Mouse (Mus musculus) embryonic facial prominence, embryonic 10.5 days (tissue): Measurements from ENCODE around the gene Hcls1. TPM values are rescaled to one million over a fixed set of nuclear protein-coding genes. Genes with fewer than 3 reads are reported as not detected.

Experiments used
- DNase-seq: peaks from one replicate; pipeline ENCODE4 v3.0.0-alpha.2; 2017; ENCODE audit warnings: low spot score
- H3K27ac ChIP-seq: fragments of 300-500 bp; sonication (generic); replicated peaks from 2 replicates; pipeline ENCODE4 v1.5.1; 2016; ENCODE audit warnings: mild to moderate bottlenecking
- H3K27me3 ChIP-seq: fragments of 300-500 bp; sonication (generic); replicated peaks from 2 replicates; pipeline ENCODE4 v1.6.1; 2016; ENCODE audit warnings: low read depth, mild to moderate bottlenecking; ENCODE audit not compliant: poor library complexity, severe bottlenecking
- H3K36me3 ChIP-seq: fragments of 300-500 bp; sonication (generic); replicated peaks from 2 replicates; pipeline ENCODE4 v1.6.1; 2016; ENCODE audit warnings: mild to moderate bottlenecking, moderate library complexity
- H3K4me1 ChIP-seq: fragments of 300-500 bp; sonication (generic); 2 replicates; pipeline ENCODE4 v1.6.1; 2016
- H3K4me3 ChIP-seq: fragments of 300-500 bp; sonication (generic); 2 replicates; pipeline ENCODE4 v1.5.1; 2016; ENCODE audit warnings: mild to moderate bottlenecking, moderate library complexity
- H3K9me3 ChIP-seq: fragments of 300-500 bp; sonication (generic); 2 replicates; pipeline ENCODE4 v1.6.1; 2016; ENCODE audit warnings: mild to moderate bottlenecking
- WGBS: fragments of 180-500 bp; shearing (Covaris S2); methylation state at CpG from one replicate; pipeline ENCODE4 v1.1.7; 2016; 5-methylcytosine and 5-hydroxymethylcytosine counted together
- polyA plus RNA-seq: library from polyadenylated mRNA; unstranded; fragments of >200 nt; fragmentation: Nextera tagmentation; extraction: Ambion mirVana; gene quantifications from 2 replicates; pipeline ENCODE4 v1.2.1, GENCODE M21; 2016

Gene Hcls1
- polyA plus RNA-seq, 1 experiment from 2014 or later, result 3.0 TPM

DNA sequence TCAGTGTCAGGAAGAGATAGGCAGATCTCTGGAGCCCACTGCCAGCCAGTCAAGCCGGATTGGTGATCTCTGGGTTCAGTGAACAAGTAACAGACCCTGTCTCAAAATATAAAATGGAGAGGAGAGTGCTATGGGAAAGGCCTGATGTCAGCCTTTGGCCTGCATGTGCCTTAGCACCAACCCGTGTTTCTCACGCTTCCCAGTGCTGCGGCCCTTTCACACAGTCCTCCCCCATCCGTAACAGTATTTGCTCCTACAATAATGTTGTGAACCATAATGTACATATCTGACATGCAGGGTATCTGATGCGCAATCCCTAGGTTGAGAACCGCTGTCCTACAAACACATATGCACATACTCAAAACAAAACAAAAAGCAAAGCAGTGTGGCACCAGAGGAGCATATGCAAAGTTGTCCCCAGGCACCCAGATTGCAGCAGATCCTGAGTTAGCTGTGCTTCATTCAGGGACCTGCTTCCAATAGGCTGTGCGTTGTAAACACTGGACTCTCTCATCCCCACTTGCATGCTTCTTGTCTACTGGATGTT, 13.6 kb upstream of the Hcls1 start:
- H3K27ac ChIP-seq, result no peak overlapping the region
- 92% methylated on average over 8 of the region's 8 CpGs for WGBS
- H3K4me3 ChIP-seq, result no peak overlapping the region
- no peak for DNase-seq
- H3K27me3 ChIP-seq, result no peaks in the 10 kb centered on the region
- H3K36me3 ChIP-seq, result peaks cover 65% of the 10 kb centered on the region
- no peaks in the 10 kb centered on the region for H3K4me1 ChIP-seq
- no peaks in the 10 kb centered on the region for H3K9me3 ChIP-seq

DNA sequence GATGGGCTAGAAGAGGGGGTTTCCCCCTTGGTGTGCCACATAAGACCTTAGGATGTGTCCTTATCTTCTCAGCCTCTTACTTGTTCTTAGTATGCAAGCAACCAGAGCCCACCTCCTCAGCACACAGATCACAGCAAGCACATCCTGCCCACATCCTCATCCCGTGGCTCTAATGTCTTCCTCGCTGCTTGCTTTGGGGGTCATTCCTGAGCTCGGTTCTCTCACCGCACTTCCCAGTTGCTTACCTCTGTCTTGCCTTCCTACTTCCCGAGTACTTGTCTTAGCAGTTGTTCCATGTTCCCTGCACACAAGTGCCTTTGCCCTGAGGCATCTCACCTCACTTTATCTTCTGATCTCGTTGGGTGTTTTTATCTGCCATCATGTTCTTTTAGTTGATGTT, 12.8 kb upstream of the Hcls1 start:
- 89% methylated on average over 6 of the region's 6 CpGs for WGBS
- DNase-seq, result no peak
- no peak overlapping the region for H3K27ac ChIP-seq
- H3K4me3 ChIP-seq, result no peak overlapping the region
- no peaks in the 10 kb centered on the region for H3K9me3 ChIP-seq
- peaks cover 65% of the 10 kb centered on the region for H3K36me3 ChIP-seq
- H3K4me1 ChIP-seq, result no peaks in the 10 kb centered on the region
- no peaks in the 10 kb centered on the region for H3K27me3 ChIP-seq

DNA sequence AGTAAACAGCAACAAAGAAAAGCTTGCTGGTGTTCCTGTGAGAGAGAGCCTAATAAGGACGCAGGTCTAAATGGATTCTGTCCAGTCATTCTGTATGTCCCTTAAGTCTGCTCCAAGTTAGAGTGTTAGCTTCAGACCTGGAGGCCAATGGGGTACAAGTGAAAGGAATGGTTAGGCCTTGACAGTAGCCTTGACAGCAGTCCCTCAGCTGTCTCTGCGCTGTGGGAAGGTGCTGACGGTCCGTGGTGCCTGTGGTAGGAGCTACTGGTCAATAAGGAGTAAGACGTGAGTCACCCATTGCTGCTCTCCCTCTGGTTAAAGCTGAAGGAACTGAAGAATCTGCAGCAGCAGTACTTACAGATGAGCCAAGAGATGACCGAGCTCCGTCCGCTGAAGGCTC, 10.5 kb upstream of the Hcls1 start:
- 96% methylated on average over 8 of the region's 8 CpGs for WGBS
- DNase-seq, result no peak
- H3K4me1 ChIP-seq, result no peaks in the 10 kb centered on the region
- H3K36me3 ChIP-seq, result peaks cover 65% of the 10 kb centered on the region
- no peak overlapping the region for H3K27ac ChIP-seq
- H3K27me3 ChIP-seq, result no peaks in the 10 kb centered on the region
- no peaks in the 10 kb centered on the region for H3K9me3 ChIP-seq
- H3K4me3 ChIP-seq, result no peak overlapping the region

DNA sequence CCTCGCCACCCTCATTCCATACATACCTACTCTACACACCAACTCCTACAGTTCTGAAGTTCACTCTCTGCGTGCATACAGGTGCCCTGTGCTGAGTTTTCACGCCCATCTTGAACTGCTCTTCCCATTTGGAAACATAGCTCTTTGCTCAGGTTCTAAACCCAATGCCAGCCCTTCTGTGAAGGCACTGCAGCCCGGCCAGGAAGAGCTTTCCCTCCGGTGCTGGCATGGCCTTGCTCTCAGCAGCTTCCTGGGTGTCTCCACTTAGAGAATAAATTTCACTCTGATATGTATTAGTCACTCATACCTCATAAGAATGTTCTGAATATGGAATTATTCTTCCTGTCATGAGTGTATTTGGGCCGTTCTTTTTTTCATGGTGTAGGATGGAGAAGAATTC, 9.4 kb upstream of the Hcls1 start:
- DNase-seq, result no peak
- Histone ChIP-seq H3K36me3 (peaks cover 67% of the 10 kb centered on the region), H3K4me1 (no peaks in the 10 kb centered on the region), H3K9me3 (no peaks in the 10 kb centered on the region), H3K27me3 (no peaks in the 10 kb centered on the region), H3K4me3 (no peak overlapping the region), H3K27ac (no peak overlapping the region)
- 88% methylated on average over 6 of the region's 6 CpGs for WGBS

DNA sequence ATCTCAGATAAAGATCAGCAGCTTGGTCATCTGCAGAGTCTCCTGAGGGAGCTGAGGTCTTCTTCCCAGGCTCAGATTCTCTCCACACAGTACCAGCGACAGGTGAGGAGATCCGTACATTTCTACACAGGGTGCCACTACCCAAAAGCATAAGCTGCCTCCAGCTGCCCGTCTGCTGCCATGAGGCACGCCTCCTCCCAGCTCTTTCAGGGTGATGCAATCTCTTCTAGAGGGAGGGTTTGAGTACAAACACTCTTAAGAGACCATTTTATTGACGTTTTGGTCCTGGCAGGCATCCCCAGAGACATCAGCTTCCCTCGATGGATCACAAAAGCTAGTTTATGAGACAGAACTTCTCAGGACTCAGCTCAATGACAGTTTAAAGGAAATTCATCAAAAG, 9.0 kb upstream of the Hcls1 start:
- Histone ChIP-seq H3K4me1 (no peaks in the 10 kb centered on the region), H3K36me3 (peaks cover 71% of the 10 kb centered on the region), H3K4me3 (no peak overlapping the region), H3K9me3 (no peaks in the 10 kb centered on the region), H3K27me3 (no peaks in the 10 kb centered on the region), H3K27ac (no peak overlapping the region)
- WGBS, result 84% methylated on average over 6 of the region's 6 CpGs
- no peak for DNase-seq

DNA sequence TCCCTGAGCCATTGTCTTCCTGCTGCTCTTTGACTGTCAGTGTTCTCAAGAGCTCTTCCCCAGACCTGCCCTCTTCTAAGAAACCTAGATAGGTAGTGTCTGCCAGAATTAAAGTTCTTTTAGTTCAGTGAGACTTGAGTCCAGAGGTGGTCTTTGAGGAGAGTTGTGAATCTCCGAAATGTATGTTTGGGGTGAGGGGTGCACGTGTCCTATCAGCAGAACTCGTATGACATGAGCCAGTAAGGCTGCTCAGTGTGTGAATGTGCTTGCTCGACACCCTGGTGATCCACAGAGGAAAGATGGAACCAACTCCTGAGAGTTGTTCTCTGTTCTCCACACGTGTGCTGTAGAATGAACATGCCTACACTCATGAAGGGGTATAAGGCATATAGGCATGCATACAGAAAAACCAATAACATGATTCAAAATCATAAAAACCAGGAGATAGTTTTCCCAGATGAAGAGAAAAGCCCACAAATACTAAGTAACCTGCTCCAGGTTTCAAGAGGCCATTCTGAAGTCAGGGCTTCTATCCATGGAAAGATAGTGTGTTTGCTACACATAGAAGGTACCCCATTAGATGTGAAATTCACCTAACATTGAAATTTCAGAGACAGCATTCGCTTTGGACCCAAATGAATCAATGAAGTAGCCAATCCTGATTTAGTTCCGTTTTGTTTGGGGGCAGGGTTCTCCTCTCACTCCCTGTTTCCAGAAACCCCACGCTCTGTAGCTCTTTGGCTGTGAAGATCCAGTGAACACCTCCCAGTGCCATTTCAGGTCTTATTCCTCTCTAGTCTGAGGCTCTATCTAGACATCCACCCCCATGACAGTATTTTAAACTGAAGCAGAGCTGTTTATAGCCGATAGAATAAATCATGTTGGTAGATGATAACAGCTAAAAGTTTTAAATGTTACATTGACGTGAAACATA, 8.0 kb upstream of the Hcls1 start:
- Histone ChIP-seq H3K4me1 (no peaks in the 10 kb centered on the region), H3K9me3 (no peaks in the 10 kb centered on the region), H3K27me3 (no peaks in the 10 kb centered on the region), H3K27ac (no peak overlapping the region), H3K36me3 (peaks cover 75% of the 10 kb centered on the region), H3K4me3 (no peak overlapping the region)
- DNase-seq, result no peak
- 92% methylated on average over 10 of the region's 10 CpGs for WGBS

DNA sequence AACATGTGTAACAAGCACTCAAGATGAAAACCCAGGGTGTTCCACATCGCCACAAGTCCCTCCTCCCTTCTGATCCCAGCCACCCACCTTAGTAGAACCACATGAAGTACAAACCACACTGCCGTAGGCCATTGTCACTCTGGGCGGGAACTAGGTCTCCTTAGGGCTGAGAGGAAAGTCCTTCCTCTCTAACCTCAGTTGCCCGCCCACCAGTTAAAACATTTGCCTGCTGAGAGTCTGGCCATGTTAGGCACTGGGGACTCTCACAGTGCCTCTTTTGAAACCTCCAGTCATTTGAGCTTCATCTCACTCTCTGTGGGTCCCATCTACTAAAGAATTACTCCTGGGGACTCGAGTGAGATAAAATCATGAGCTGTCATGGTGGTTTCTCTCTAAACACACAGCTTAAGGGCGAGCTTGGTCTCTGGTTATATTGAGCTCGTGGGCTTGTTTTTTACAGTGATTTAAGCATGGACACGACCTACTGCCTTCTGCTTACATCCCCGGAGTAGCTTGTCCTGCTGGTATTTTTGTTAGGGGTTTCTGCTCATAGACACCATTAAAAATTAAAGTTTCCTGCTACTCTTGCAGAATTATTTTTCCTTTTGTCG, 7.2 kb upstream of the Hcls1 start:
- no peaks in the 10 kb centered on the region for H3K27me3 ChIP-seq
- DNase-seq, result no peak
- H3K36me3 ChIP-seq, result peaks cover 83% of the 10 kb centered on the region
- no peak overlapping the region for H3K27ac ChIP-seq
- 89% methylated on average over 10 of the region's 10 CpGs for WGBS
- H3K9me3 ChIP-seq, result no peaks in the 10 kb centered on the region
- H3K4me1 ChIP-seq, result no peaks in the 10 kb centered on the region
- no peak overlapping the region for H3K4me3 ChIP-seq

DNA sequence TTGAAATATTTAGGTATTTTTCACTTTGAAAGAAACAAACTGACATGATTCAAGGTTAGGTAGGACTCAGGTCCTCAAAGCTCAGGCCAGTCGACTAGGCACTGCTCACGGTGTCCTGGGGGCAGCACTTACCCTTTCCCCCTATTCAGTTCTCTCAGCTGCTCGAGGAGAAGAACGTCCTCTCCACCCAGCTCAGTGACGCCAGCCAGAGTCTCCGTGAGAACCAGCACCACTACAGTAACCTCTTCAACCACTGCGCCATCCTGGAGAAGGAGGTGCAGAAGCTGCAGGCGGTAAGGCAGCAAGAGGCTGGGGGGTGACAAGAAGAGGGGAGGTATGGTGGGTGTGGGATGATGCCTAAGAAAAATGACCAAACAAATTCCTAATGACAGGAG, 6.7 kb upstream of the Hcls1 start:
- Histone ChIP-seq H3K27ac (no peak overlapping the region), H3K27me3 (no peaks in the 10 kb centered on the region), H3K4me1 (no peaks in the 10 kb centered on the region), H3K4me3 (no peak overlapping the region), H3K36me3 (peaks cover 88% of the 10 kb centered on the region), H3K9me3 (no peaks in the 10 kb centered on the region)
- no peak for DNase-seq
- WGBS, result 93% methylated on average over 8 of the region's 8 CpGs

DNA sequence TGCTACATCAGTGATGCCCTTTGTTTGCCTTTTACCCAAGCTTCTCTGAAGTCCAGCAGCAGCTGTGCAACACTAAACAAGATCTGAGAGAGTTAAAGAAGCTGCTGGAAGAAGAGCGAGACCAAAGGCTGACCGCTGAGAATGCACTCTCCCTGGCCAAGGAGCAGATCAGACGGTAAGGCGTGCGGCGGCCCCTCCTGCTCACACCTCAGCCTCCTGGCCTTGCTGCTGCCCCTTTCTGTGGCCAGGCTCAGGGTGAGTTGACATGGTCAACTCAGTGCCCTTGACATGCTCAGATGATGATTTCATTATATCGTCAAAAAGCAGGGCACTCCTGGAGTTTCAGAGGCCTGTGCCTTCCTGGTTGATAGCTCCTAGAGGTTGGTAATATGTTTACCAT, 5.6 kb upstream of the Hcls1 start:
- Histone ChIP-seq H3K4me1 (no peaks in the 10 kb centered on the region), H3K27ac (no peak overlapping the region), H3K4me3 (no peak overlapping the region), H3K36me3 (peaks cover 91% of the 10 kb centered on the region), H3K9me3 (no peaks in the 10 kb centered on the region), H3K27me3 (no peaks in the 10 kb centered on the region)
- DNase-seq, result no peak
- WGBS, result 95% methylated on average over 7 of the region's 7 CpGs

DNA sequence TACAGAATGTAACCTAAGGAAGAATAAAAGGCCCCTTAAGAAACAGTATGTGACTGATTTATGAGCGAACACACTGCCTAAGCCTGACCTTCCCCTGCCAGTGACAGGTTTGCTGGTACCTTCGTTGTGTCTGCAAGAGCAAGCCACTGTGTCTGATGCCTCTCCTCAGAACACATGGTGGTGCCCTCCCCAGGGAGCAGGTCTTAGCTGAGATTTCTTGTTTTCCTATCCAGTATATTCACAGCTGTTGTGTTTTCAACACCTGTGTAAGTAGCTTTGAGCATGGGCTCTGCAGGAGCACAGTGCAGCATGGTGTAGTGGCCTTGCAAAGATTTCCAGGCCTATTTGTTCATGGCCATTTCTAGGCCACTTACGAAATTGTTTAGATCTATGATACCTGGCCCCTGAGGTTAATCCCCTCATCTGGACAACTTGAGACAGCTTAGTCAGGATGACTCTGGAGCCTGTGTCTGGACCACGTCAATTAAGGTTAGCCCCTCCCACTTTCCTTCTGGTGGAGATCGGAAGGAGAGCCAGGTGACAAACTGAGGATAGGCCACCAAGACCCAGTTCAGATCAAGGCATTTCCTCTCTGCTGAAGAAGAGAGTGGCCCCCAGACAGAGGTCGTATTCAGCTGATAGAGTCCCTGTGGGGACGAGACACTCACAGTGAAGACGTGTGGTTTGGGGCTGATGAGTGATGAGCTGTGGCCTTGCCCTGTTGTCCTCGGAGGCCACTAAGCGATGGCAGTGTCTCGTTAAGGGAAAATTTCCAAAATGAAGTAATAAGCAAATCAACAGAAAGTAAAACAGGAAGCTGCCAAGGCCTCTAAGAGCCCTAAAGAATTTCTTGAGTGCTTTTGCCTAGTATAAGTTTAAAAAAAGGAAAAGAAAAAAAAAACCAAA, 4.3 kb upstream of the Hcls1 start:
- 81% methylated on average over 11 of the region's 11 CpGs for WGBS
- Histone ChIP-seq H3K27me3 (no peaks in the 10 kb centered on the region), H3K4me3 (no peak overlapping the region), H3K36me3 (peaks cover 79% of the 10 kb centered on the region), H3K27ac (no peak overlapping the region), H3K4me1 (no peaks in the 10 kb centered on the region), H3K9me3 (no peaks in the 10 kb centered on the region)
- no peak for DNase-seq

DNA sequence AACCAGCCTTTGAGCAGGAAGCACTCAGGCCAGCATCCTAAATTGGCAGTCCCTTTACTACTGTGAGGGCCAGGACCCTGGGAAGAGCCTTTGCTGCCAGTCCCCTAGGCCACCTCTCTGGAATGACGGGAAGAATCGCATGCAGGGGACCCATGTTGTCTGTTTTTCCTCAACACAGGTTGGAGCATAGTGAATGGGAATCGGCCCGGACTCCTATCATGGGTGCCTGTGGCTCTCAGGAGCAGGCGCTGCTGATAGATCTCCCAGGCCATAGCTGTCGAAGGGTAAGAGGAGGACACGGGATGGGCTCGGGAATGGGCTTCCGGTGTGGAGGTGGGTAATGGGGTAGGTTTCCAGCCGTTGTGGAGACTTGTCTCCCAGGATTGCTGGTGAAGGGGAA, 3.4 kb upstream of the Hcls1 start:
- no peak for DNase-seq
- Histone ChIP-seq H3K4me1 (no peaks in the 10 kb centered on the region), H3K36me3 (peaks cover 70% of the 10 kb centered on the region), H3K27me3 (no peaks in the 10 kb centered on the region), H3K27ac (no peak overlapping the region), H3K4me3 (no peak overlapping the region), H3K9me3 (no peaks in the 10 kb centered on the region)
- WGBS, result 92% methylated on average over 10 of the region's 10 CpGs

DNA sequence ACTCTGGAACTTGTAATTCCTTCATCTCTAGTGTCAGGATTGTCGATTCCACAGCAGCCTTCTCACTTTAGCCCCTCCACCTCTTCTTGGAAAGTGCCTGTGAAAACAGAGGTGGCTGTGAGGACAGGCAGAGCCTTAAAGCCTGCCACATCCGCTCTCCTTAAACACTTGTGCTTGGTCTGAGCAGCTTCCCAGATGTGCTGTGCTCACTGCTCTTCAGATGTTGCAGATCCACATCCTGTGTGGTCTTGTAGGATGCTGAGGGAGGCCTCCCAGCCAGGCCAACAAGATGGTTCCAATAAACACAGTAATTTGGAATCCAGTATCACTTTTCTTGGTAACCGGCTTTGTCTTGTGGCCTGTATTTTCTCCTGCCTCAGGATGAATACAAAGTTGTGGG, 2.8 kb upstream of the Hcls1 start:
- Histone ChIP-seq H3K27ac (no peak overlapping the region), H3K9me3 (no peaks in the 10 kb centered on the region), H3K27me3 (no peaks in the 10 kb centered on the region), H3K4me1 (no peaks in the 10 kb centered on the region), H3K4me3 (no peak overlapping the region), H3K36me3 (peaks cover 64% of the 10 kb centered on the region)
- WGBS, result 74% methylated on average over 3 of the region's 3 CpGs
- no peak for DNase-seq
